ENCODE assay signal across 9 mouse cellular contexts in the genomic region with DNA sequence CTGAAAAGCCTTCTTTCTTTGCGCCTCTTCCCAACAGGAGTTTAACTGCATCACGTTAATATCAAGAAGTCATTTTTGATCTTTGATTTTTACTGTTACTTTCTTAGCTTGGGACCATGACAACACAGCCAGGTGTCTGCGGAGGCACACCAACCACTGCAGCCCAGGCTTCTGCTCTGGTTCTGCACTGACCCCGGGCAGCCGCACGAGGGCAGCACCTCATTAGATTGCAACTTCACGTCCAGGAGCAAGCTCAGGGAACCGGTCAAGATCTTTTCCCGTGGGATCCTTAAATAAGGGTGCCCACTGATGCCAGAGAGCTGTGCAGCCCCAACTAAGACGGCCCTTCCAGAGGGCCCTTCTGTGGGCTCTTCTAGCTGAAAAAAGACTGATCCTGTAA.
DNase-seq lines count a peak whose midpoint lies in the region; ATAC-seq and TF ChIP-seq lines count a peak whose summit lies in the region.
"Had no signal": no experiment of that assay in that cellular context is flagged by ENCODE, and none has a peak within 500 bp of the region (broad histone marks: within the 10 kb centered on the region; RNA-seq: fewer than 3 reads in every experiment).

No protein-coding gene starts in this region.

- no peak overlapping the region for H3K4me2 ChIP-seq in hindbrain, embryonic 16.5 days (ENCODE audit: low read length)
- peak overlapping the region; percentile 37; the same call in 1 of the 2 replicates for H3K4me2 ChIP-seq in forebrain, embryonic 14.5 days (ENCODE audit: low read length)
- H3K4me2 ChIP-seq in heart, postnatal 0 days (ENCODE audit: low read depth, low read length): peak overlapping the region; percentile 42
- H3K4me2 ChIP-seq in stomach, postnatal 0 days (replicated peaks; ENCODE audit: low read depth): no peak overlapping the region

- no peak overlapping the region for H3K4me3 ChIP-seq in hindbrain, embryonic 10.5 days
- no peak overlapping the region for H3K4me3 ChIP-seq in hindbrain, embryonic 16.5 days (ENCODE audit: low read length)
- H3K4me3 ChIP-seq in forebrain, embryonic 14.5 days (ENCODE audit: low read depth, low read length): no peak overlapping the region
- H3K4me3 ChIP-seq in heart, postnatal 0 days (ENCODE audit: low read depth, low read length): no peak overlapping the region
- no peak overlapping the region for H3K4me3 ChIP-seq in stomach, postnatal 0 days (ENCODE audit: low read depth, low read length)

- TF ChIP-seq CTCF in heart, postnatal 0 days (IDR thresholded peaks at IDR 0.05; ENCODE audit: low read depth): peak; percentile 75
- TF ChIP-seq CTCF in stomach, postnatal 0 days (IDR thresholded peaks at IDR 0.05; ENCODE audit: low read depth): peak; percentile 84

- TF ChIP-seq EP300 in heart, postnatal 0 days (IDR thresholded peaks at IDR 0.05; ENCODE audit: low read depth): no peak
- TF ChIP-seq EP300 in stomach, postnatal 0 days (optimal IDR thresholded peaks at IDR 0.05): no peak

- peak; percentile 72 for DNase-seq in hindbrain, embryonic 10.5 days (ENCODE audit: low spot score)
- peak; percentile 4 for DNase-seq in c-Kit-positive CD71-negative TER-119-negative erythroid progenitor cells, embryonic 14.5 days (ENCODE audit: low read depth)
- DNase-seq in forebrain, embryonic 14.5 days (ENCODE audit: low spot score): peak; percentile 70
- peak; percentile 43 for DNase-seq in heart, postnatal 0 days (ENCODE audit: low spot score)
- DNase-seq in layer of hippocampus, postnatal 36 days: peak; percentile 73 to 76
- peak; percentile 75 for DNase-seq in stomach, postnatal 0 days (ENCODE audit: low spot score)

- WGBS in hindbrain, embryonic 10.5 days: 14% methylated on average over 10 of the region's 10 CpGs
- 10% methylated on average over 10 of the region's 10 CpGs for WGBS in hindbrain, embryonic 16.5 days
- WGBS in forebrain, embryonic 14.5 days: 11% methylated on average over 10 of the region's 10 CpGs
- 9% methylated on average over 10 of the region's 10 CpGs for WGBS in heart, postnatal 0 days
- WGBS in stomach, postnatal 0 days: 12% methylated on average over 10 of the region's 10 CpGs

- no peak for ATAC-seq in hindbrain, embryonic 16.5 days
- peak; percentile 56; the same call in 1 of the 2 replicates for ATAC-seq in forebrain, embryonic 14.5 days
- ATAC-seq in heart, postnatal 0 days (ENCODE audit: insufficient read depth, low read depth): peak; percentile 27; the same call in 1 of the 2 replicates
- peak; percentile 75; the same call in 1 of the 2 replicates for ATAC-seq in megakaryocyte-erythroid progenitor cell, adult 5-6 weeks (replicated peaks; ENCODE audit: low FRiP score, low TSS enrichment, poor library complexity, severe bottlenecking)
- ATAC-seq in stomach, postnatal 0 days (ENCODE audit: low FRiP score, low TSS enrichment): no peak

- no peaks in the 10 kb centered on the region for H3K9me3 ChIP-seq in hindbrain, embryonic 10.5 days
- H3K9me3 ChIP-seq in hindbrain, embryonic 16.5 days (ENCODE audit: control insufficient read depth, low read length): no peaks in the 10 kb centered on the region
- H3K9me3 ChIP-seq in forebrain, embryonic 14.5 days (replicated peaks; ENCODE audit: control insufficient read depth, low read length): no peaks in the 10 kb centered on the region
- no peaks in the 10 kb centered on the region for H3K9me3 ChIP-seq in heart, postnatal 0 days (replicated peaks; ENCODE audit: control insufficient read depth, low read length)
- no peaks in the 10 kb centered on the region for H3K9me3 ChIP-seq in stomach, postnatal 0 days (ENCODE audit: control insufficient read depth, low read length)

- H3K27me3 ChIP-seq in hindbrain, embryonic 10.5 days (ENCODE audit: insufficient read depth, poor library complexity, severe bottlenecking): peaks cover 8% of the 10 kb centered on the region
- H3K27me3 ChIP-seq in hindbrain, embryonic 16.5 days (replicated peaks; ENCODE audit: control insufficient read depth, insufficient read depth, low read length): no peaks in the 10 kb centered on the region
- H3K27me3 ChIP-seq in forebrain, embryonic 14.5 days (replicated peaks; ENCODE audit: control insufficient read depth, insufficient read depth, low read length): no peaks in the 10 kb centered on the region; the same call in 1 of the 2 replicates
- no peaks in the 10 kb centered on the region for H3K27me3 ChIP-seq in heart, postnatal 0 days (ENCODE audit: control insufficient read depth, insufficient read depth, low read length)
- H3K27me3 ChIP-seq in stomach, postnatal 0 days (ENCODE audit: control insufficient read depth, insufficient read depth, low read length): no peaks in the 10 kb centered on the region

- H3K9ac ChIP-seq in hindbrain, embryonic 16.5 days (ENCODE audit: low read depth, low read length): no peak overlapping the region
- H3K9ac ChIP-seq in forebrain, embryonic 14.5 days (ENCODE audit: low read length): no peak overlapping the region
- H3K9ac ChIP-seq in heart, postnatal 0 days (replicated peaks; ENCODE audit: low read depth, low read length): no peak overlapping the region
- no peak overlapping the region for H3K9ac ChIP-seq in stomach, postnatal 0 days (ENCODE audit: low read length)

- H3K4me1 ChIP-seq in hindbrain, embryonic 10.5 days (replicated peaks): 0 out of 2 replicates have a peak, but pooled peaks cover under 1% of the 10 kb centered on the region
- peaks cover 14% of the 10 kb centered on the region for H3K4me1 ChIP-seq in hindbrain, embryonic 16.5 days (ENCODE audit: control insufficient read depth, insufficient read depth, low read depth, low read length)
- peaks cover 27% of the 10 kb centered on the region for H3K4me1 ChIP-seq in forebrain, embryonic 14.5 days (ENCODE audit: control insufficient read depth, insufficient read depth, low read length)
- H3K4me1 ChIP-seq in heart, postnatal 0 days (ENCODE audit: control insufficient read depth, insufficient read depth): no peaks in the 10 kb centered on the region
- no peaks in the 10 kb centered on the region for H3K4me1 ChIP-seq in stomach, postnatal 0 days (replicated peaks; ENCODE audit: control insufficient read depth, insufficient read depth)

- no peaks in the 10 kb centered on the region for H3K36me3 ChIP-seq in hindbrain, embryonic 10.5 days
- H3K36me3 ChIP-seq in hindbrain, embryonic 16.5 days (ENCODE audit: control insufficient read depth, insufficient read depth, low read length): no peaks in the 10 kb centered on the region
- no peaks in the 10 kb centered on the region for H3K36me3 ChIP-seq in forebrain, embryonic 14.5 days (ENCODE audit: control insufficient read depth, insufficient read depth, low read length)
- H3K36me3 ChIP-seq in heart, postnatal 0 days (replicated peaks; ENCODE audit: control insufficient read depth, insufficient read depth, low read length): no peaks in the 10 kb centered on the region
- H3K36me3 ChIP-seq in stomach, postnatal 0 days (ENCODE audit: control insufficient read depth, insufficient read depth, low read length): no peaks in the 10 kb centered on the region
- H3K36me3 ChIP-seq: G1E had no signal

- no peak overlapping the region for H3K27ac ChIP-seq in hindbrain, embryonic 10.5 days
- no peak overlapping the region for H3K27ac ChIP-seq in hindbrain, embryonic 16.5 days (ENCODE audit: low read depth, low read length)
- no peak overlapping the region for H3K27ac ChIP-seq in forebrain, embryonic 14.5 days (ENCODE audit: low read depth, low read length)
- H3K27ac ChIP-seq in heart, postnatal 0 days (ENCODE audit: low read depth): no peak overlapping the region
- no peak overlapping the region for H3K27ac ChIP-seq in stomach, postnatal 0 days (replicated peaks)

Comparison
In these comparisons a context has a peak if more than half of its experiments do, and no peak if none do; other contexts are left out.
1. DNase-seq: peak in every context shown above with its lines; median percentile 75 in stomach, postnatal 0 days; 74 in layer of hippocampus, postnatal 36 days; 72 in hindbrain, embryonic 10.5 days; 70 in forebrain, embryonic 14.5 days; 43 in heart, postnatal 0 days; 4 in c-Kit-positive CD71-negative TER-119-negative erythroid progenitor cells, embryonic 14.5 days.
2. ATAC-seq: peak in forebrain, embryonic 14.5 days (single experiment), heart, postnatal 0 days (single experiment) and megakaryocyte-erythroid progenitor cell, adult 5-6 weeks (single experiment); none in hindbrain, embryonic 16.5 days (single experiment) and stomach, postnatal 0 days (single experiment).
3. H3K4me2 ChIP-seq: peak in forebrain, embryonic 14.5 days (single experiment) and heart, postnatal 0 days (single experiment); none in hindbrain, embryonic 16.5 days (single experiment) and stomach, postnatal 0 days (single experiment).